Mouse (Mus musculus) right cerebral cortex, postnatal 25 days (tissue): ENCODE results near the gene Fcgrt.
"Not testable (repeated sequence)": the region's sequence is repeated elsewhere in the genome, so short reads cannot be mapped to it uniquely, and the experiment has no call there.

Experiments used
- DNase-seq: peaks from one replicate; pipeline ENCODE4 v3.0.0; 2022

The Fcgrt gene

DNA sequence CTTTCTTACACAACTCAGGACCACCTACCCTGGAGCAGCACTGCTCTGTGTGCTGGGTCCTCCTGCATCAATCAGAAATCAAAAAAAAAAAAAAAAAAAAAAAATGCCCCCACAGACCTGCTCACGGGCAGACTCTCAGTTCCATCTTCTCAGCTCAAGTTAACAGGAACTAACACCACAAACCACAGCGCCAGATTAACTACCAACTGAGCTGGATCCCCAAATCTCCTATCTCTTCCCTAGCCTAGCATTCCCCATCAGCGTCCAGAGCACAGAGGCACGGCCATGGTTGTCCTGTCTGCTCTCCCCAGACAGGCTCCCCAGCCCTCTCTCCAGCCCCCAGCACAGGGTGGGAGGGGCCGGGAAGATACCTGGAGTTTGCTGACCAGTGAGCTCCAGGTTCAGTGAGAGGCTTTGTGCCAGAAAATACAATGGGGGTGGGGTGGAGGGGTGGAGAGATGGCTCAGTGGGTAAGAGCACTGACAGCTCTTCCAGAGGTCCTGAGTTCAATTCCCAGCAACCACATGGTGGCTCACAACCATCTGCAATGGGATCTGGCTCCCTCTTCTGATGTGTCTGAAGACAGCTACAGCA, 3.5 kb upstream of the Fcgrt start:
- DNase-seq: no peak

DNA sequence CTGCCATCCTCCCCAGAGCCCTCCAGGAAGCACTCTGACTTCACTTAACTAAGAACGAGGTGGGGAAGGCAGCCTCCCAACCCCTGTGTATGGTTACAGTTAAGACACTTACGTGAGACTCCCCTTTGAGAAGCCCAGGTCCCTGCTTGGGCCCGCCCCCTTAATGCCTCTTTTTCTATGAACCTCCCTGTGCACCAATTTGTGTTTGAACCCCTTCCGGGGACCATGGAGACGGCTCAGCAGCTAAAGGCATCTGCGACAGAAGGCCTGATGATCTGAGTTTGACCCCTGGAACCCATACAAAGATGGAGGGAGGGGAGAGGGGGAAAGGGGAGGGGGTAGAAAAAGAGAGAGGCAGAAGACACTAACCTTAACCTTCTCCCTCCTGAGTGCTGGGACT, 2.8 kb upstream of the Fcgrt start:
- no peak for DNase-seq

DNA sequence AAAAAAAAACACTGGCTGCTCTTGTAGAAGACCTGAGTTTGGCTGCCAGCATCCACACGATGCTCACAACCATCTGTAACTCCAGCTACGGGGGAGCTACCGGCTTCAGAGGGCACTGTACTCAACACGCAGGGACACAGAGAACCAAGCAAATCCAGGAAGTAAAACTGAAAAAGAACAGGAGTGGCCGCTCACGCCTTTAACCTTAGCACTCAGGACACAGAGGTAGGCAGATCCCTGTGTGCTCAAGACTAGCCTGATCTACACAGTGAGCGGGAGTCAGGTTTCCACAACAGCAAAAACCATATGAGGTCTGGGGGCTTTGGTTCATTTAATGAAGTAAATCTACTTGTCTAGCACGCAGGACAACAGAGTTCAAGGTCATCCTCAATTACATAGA, 1.8 kb upstream of the Fcgrt start:
- no peak for DNase-seq

GRCm38 (mm10) chr7:45104941-45105340, 1.3 kb upstream of the Fcgrt start:
- no peak for DNase-seq

- DNase-seq: no peak
These were observed 588 bp downstream of the Fcgrt start for GRCm38 (mm10) chr7:45102940-45103585.

GRCm38 (mm10) chr7:45102441-45102840, 1.2 kb downstream of the Fcgrt start:
- DNase-seq: no peak

- no peak for DNase-seq
These were observed 3.6 kb downstream of the Fcgrt start for GRCm38 (mm10) chr7:45100046-45100445.

GRCm38 (mm10) chr7:45098541-45099240, 5.0 kb downstream of the Fcgrt start:
- no peak for DNase-seq

DNA sequence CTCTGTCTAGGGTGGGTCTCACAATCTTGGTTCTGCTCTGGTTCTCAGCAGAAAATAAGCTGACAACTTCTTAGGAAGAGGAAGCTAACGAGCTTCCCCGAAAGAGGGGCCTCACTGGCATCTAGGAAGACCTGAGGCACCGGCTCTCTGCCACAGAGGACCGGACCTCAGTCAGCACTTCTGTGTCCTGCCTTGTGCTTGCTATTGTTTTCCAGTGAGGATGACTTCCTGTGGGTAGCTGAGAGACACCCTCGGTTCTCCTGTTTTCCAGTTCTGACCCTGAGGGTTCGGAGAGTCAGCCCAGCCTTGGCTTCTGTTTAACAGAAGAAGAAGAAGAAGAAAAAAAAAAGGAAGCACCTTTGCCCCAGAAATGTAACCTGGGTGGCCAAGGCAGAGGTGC, 6.2 kb downstream of the Fcgrt start:
- no peak for DNase-seq

DNA sequence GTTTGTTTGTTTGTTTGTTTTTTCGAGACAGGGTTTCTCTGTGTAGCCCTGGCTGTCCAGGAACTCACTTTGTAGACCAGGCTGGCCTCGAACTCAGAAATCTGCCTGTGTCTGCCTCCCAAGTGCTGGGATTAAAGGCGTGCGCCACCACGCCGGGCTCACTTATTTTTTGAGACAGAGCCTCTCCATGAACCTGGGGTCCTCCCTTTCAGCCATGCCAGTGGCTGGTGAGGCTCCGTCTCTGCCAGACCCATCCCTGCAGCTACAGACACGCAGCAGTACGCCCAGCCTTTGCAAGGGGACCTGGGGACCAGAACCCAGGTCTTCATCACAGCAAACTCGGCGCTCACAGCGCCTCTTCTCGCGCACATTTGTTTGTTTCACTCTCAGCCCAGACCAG, 7.7 kb downstream of the Fcgrt start:
- not testable (repeated sequence) for DNase-seq

DNA sequence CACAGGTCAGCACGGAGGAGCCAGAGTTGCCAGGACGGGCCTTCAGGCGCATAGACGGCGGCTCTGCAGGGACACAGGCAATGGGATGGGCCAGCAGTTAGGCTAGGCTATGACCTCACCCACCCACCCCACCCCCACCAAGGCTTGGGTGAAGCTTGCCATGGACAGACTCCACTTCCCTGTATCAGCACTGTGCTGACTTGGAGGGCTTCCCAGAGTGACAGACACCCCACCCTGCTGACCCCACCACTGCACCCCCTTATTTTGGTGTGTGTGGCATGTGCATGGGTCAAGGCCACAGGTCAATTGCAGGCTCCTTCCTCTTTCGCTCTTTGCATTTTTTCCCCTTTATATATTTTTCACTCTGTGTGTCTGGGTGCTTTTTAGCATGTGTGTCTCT, 8.3 kb downstream of the Fcgrt start:
- DNase-seq: no peak

GRCm38 (mm10) chr7:45094121-45094520, 9.5 kb downstream of the Fcgrt start:
- no peak for DNase-seq

GRCm38 (mm10) chr7:45093516-45093905, 10.1 kb downstream of the Fcgrt start:
- no peak for DNase-seq

- no peak for DNase-seq
These were observed 10.7 kb downstream of the Fcgrt start for GRCm38 (mm10) chr7:45092828-45093515.

- no peak for DNase-seq
These were observed 11.6 kb downstream of the Fcgrt start, which contains the start of gene Rcn3 for GRCm38 (mm10) chr7:45092048-45092447. Gene Rcn3 (minus strand): TSS chr7:45092221.

DNA sequence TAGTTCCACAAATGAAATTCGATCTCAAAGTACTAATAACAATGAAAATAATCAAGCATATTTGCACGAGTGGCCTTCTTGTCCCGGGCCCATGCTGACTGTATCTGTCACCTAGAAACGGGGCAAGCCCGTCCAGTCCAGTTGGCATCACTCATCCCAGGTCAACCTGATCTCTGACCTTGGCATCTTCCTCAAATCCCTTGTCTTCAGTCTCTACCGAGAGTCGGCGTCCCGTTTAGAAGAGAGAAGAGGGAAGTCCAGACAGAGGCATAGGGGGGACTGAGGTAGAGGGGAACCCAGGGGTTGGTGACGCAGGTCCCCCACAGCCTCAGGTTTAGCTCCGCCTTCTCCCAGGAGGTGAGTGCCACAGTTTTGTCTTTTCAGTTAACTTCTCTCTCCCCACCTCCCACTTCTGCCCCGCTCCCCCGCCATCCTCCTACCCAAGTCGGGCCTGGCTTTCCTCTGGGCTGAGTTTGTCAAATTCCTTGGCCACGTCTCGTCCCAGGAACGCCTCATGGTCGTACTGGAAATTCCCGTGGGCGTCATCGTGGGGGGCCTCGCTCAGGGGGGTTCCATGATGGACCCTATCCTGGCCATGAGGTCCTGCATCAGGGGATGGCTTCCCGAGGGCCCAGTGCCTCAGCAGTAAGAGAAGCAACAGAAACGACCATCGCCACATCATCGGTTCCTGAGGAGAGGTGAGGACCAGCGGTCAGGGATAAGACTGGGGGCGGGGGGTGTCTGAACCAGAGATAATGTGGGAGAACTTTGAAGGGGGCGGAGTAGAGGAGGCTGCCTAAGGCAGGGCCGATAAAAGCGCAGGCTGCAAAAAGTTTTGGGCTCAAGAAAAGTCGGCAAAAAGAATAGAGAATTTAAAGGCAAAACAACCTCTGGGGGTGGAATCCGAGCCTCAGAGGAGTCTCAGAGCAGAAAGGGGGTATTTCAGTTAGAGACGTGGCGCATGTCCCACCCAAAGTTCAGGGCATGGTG, 12.4 kb downstream of the Fcgrt start:
- DNase-seq: no peak

- no peak for DNase-seq
These were observed 13.2 kb downstream of the Fcgrt start for GRCm38 (mm10) chr7:45090251-45090977.

DNA sequence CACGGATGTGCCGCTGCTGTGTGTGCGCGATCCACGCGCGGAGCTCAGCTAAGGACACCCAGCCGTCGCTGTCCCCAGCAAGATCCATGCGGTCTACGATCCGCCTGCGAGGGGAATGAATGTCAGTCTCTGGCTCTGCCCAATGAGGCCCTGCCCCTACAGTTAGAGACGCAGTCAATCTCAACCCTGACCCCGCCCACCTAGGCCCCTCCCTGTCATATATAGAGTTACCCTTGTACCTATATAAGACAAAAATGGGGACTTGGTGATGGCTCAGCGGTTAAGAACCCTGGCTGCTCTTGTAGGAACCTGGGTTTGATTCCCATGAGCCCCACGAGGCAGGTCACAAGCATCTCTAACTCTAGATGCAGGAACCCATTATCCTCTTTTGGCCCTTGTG, 15.1 kb downstream of the Fcgrt start:
- DNase-seq: no peak

DNA sequence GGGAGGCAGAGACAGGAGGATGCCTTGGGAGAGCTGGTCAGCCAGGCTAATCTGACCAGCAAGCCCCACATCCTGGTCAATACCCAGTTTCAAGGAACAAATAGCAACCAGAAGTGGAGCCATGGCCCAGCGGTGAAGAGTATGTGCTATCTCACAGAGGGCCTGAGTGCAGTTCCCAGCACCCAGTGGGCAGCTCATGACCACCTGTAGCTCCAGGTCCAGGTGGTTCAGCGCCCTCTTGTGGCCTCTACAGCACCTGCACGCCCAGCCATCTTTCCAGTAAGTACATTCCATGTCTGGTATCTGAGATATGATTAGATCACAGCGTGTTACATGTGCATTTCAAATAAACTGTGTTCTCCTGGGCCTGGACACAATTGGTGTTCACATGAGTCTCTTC, 17.6 kb downstream of the Fcgrt start:
- DNase-seq: no peak

DNA sequence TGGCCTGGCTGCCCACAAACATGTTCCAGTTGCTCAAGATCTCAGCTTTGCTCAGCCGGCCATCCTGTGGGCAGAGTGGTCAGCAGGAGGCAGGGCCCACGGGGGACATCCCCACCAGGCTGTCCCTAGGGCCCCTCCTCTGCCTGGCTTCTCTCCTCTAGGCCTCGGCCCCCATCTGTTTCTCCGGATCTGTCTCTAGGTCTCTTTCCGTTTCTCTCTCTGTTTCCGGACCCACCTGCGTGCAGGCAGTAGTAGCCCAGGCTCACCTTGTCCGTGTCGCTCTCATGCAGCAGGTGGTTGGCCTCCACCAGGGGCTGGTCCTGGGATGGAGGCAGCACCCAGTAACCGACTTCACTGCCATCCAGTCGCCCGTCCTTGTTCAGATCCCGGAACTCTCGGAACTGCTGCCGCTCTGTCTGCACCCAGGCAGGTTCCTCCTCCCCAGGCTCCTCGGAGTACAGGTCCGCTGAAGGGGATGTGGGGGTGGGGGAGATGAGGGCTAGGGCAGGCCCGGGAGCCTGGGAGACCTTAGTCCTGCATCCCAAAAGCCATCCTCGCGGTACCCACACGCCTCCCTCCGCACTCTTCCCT, 20.3 kb downstream of the Fcgrt start:
- DNase-seq: no peak
